Mouse (Mus musculus) T-cell, adult 2 months (primary cell): ENCODE data around the gene Hoxc8.

ENCODE experiments used
- DNase-seq: peaks from one replicate; pipeline ENCODE4 v3.0.0; 2022; ENCODE audit warnings: low spot score

Gene Hoxc8

GRCm38 (mm10) chr15:102965003-102965891, 25.2 kb upstream of the Hoxc8 start:
- no peak for DNase-seq

- peak; percentile 75 for DNase-seq
Measured at GRCm38 (mm10) chr15:102965892-102966775, 24.3 kb upstream of the Hoxc8 start.

- DNase-seq: no peak
Measured at GRCm38 (mm10) chr15:102966776-102967311, 23.6 kb upstream of the Hoxc8 start, which contains the start of gene Hoxc10. Gene Hoxc10, plus strand, starts transcription at chr15:102966796.

DNA sequence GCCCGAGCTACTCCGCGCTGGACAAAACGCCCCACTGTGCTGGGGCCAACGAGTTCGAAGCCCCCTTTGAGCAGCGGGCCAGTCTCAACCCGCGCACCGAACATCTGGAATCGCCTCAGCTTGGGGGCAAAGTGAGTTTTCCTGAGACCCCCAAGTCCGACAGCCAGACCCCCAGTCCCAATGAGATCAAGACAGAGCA, 23.2 kb upstream of the Hoxc8 start, which contains the start of gene Hoxc5:
Gene Hoxc5 (plus strand): TSS at position 132 of the 199 bp plus-strand sequence.
- no peak for DNase-seq

DNA sequence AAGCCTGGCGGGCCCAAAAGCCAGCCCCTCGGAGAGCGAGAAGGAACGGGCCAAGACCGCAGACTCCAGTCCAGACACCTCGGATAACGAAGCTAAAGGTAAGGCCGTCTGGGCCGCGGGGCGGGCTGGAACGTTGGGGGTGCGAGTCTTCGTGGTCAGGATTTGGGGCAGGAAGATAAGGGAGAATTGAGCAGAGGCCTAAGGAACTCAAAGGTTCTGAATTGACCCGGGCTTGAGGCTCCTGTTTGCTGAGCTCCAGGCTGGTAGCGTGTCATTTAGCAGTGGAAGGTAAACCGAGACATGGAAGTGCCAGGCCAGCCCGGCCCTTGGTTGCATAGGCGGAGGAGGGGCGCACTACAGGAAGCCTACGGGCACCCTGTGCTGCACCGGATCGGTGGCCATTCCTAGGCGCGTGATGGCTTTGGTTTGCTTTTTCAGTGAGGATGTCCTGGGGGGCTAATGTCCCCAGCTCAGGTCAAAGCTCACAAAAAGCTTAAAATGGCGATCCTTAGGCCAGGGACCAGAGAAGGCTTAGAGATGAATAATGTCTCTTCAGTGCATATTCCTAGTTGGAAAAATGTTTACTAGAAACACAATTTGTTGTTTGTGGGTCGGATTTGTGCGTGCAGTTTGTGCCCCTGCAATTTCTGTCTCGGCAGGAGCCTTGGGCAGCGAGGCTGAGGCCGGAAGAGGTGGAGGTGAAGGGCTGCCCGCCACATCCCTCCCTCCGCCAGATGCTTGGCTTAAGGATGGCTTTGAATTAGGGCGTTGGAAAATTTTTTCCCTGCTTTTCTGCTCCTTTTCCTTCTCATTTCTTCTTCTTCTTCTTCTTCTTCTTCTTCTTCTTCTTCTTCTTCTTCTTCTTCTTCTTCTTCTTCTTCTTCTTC, 22.7 kb upstream of the Hoxc8 start:
- DNase-seq: no peak

- no peak for DNase-seq
Measured at GRCm38 (mm10) chr15:102969296-102969695, 21.1 kb upstream of the Hoxc8 start.

DNA sequence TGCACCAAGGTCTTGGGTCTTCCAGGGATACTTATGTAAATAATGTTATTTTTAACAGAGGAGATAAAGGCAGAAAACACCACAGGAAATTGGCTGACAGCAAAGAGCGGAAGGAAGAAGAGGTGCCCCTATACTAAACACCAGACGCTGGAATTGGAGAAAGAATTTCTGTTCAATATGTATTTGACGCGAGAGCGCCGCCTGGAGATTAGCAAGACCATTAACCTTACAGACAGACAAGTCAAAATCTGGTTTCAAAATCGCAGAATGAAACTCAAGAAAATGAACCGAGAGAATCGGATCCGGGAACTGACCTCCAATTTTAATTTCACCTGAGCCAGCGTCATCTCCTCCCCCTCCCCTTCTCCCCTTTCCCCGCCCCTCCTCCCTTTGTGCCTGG, 19.7 kb upstream of the Hoxc8 start:
- DNase-seq: no peak

DNA sequence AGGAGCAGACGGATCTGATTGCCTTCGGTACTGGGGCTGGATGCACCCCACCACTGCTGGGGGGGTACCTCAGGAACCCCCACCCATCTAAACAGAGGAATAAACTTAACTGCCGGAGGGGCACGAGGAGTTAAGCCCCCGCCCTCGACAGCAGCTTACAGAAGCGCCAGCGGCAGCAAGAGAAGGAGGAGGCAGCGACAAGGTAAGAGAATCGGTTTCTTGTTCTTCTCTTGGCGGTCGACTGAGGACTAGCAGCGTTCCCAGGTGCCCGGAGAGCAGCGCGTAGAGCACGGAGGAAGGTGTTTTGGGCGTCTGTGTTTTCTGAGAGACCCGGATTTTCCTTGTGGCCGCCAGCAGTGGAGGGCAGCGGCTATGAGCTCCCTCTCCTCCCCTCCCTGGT, 18.2 kb upstream of the Hoxc8 start:
- no peak for DNase-seq

DNA sequence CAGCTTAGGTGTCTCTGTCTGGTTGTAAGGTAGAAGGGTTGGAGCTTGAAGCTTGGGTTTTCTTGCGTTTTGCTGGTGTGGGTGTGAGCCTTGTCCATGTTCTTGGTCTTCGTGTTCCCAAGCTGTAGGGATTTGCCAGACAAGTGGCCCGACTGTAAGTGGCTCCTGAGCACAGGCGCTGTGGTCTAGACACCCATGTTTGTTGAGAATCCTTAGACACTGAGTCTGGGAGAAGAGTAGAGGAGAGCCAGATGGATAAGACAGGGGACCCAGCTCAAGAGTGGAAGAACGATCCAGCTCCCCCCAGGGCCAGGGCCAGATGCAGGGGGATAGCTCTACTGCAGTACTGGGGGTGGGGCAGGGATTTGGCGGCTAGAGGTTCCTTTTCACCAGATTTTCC, 17.7 kb upstream of the Hoxc8 start:
- no peak for DNase-seq

DNA sequence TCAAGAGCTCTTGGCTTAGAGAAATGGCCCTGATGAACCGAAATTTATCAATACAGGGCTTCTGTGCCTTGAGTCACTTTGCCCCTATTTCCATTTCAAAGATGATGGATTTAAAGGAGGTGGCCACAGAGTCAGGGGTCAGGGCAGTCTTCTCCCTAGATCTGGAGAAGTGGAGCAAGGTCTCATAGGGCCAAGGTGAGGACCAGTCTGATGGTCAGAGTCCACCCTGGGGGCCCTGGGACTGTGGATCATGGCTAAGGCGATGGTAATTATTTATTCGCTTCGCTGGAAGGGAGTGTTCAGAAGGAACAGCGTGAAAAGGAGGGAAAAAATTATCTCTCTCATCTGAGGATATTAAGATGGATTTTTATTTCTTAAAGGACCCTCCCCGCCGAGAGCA, 15.4 kb upstream of the Hoxc8 start:
- no peak for DNase-seq

DNA sequence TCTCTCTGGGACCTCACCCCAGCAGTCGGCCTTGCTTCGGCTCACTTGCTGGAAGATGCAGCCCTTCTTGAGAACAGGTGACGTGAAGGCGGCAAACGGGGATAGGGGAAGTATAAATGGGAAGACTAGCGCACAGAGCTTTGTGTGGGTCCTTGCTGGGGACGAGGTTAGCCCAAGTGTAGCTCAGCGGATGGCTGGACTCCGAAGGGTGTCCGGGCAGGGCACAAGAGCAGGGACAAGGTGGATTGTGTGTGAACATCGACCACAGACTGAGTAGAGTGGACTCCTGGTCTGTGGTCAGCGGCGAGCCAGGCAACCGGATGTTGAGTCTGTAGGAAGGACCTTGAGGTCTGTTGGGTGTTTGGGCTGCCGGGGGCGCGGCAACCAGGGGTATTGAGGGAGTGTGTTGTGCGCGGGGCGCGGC, 14.7 kb upstream of the Hoxc8 start:
- no peak for DNase-seq

DNA sequence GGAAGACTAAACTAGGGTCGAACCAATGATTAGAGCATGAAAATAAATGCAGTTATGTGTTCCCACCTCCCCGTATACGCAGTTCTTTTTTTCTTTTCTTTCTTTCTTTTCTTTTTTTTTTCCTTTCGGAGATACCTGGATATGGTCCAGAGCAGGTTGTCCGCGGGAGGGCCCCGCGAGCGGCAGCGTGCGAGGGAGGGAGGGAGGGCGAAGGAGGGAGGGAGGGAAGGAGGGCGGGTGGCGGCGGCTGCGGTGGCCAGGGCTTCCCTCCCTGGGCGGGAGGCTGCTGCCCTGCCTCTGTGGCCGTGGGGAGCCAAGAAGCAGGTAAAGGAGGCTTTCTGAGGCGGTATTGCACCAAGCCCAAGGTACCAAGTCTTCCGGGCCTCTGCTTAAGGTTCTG, 14.2 kb upstream of the Hoxc8 start, which contains the start of gene Hoxc9:
Gene Hoxc9 (plus strand): TSS at position 269 of the 400 bp plus-strand sequence.
- no peak for DNase-seq

DNA sequence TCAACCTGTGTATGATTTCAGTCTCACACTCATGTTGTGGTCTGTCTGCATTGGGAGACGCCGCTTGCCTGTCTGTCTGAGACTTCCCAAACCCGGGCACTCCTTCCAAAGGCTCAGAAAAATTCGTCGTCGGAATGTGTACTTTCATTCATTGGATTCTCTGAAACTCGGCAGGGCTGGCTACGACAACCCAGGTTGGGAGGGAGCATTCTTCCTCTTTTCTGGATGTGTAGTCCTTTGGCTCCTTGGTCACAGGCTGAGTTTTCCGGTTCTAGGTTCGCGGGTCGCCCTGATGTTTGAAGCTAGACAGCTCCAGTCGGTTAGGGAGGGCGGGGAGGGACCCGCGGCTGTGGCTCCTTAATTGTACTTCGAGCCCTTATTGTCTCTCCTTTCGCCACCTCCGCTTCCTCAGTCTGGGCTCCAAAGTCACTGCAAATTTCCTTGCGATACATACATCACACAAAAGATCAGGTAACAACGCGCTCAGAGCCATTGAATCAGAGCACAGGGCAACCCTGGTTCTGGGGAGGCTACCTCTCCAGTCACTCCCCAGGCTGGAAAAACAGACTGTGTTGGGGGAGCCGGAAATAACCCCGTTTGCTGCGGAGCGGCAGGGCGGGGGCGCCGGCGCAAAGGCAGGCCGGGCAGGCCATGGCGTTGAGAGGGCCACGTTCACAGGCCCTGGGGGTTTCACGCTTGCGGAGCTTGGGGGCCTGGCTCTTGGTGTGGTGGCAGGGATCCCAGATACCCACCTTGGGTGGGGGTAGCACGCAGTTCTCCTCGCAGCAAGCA, 13.6 kb upstream of the Hoxc8 start:
- peak; percentile 46 for DNase-seq

GRCm38 (mm10) chr15:102977423-102977974, 12.9 kb upstream of the Hoxc8 start:
- DNase-seq: no peak

GRCm38 (mm10) chr15:102978615-102979515, 11.5 kb upstream of the Hoxc8 start:
- DNase-seq: no peak

DNA sequence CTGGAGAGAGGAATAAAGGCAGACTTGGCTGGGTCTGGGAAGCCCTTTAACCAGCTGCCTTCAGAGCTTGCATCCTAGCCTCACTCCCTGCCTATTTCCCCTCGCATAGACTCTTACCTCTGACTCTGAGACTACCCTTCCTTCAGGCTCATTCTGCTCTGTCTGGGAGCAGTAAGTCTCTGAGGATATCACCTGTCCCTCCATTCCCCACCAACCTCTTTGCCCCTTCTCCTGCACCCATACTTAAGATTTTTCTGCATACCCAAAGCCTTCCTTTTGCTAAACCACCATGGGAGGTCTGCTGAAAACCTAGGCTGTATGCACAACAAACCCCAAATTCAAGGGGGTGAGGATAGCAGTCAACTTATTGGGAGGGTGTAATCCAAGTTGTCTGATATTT, 10.5 kb upstream of the Hoxc8 start:
- DNase-seq: no peak

DNA sequence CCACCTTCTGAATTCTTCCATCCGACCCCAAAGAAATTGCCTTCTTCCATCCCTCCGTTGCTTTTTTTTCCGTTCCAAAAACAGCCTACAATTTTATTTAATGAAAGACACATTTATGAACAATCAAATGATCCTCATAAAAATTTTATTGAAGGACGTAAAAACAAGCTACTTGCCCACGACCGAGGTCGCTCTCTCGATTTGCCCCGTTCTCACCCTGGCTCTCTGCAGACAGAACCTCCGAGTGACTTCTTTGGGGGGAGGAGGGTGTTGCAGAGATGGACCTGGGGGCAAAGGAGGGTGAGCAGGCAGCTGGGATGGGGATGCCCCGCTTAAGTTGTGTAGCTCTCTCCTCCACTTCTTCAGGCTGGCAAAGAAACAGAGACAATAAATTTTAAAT, 10.1 kb upstream of the Hoxc8 start:
- no peak for DNase-seq

DNA sequence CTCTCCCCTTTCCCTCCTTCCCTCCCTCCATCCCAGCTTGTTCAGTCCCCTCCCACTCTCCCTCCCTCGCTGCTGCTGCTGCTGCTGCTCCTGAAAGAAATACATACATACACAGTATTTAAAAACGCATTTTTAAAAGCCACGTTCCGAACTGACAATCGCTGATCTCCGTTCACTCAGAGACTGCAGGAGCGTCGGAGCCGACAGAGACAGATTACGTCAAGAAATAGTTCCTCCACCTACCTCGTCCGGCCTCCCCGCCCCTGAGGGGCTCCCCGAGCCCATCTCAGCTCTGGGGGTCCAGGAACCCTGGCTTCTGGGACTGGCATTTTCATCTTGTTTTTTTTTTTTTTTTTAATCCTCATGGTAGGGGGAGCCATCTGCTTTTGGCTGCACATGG, 9.5 kb upstream of the Hoxc8 start:
- no peak for DNase-seq
